Mouse (Mus musculus) kidney, postnatal 36 days (tissue): Measurements from ENCODE around the gene Serpina3n.
"Not testable (repeated sequence)": the region's sequence is repeated elsewhere in the genome, so short reads cannot be mapped to it uniquely, and the experiment has no call there.

Experiments
- DNase-seq, 2 experiments: peaks; one replicate each; pipeline ENCODE4 v3.0.0; 2021 to 2022; ENCODE audit warnings: mixed read lengths in 2 of 2

Gene Serpina3n

GRCm38 (mm10) chr12:104406454-104406885 lies at the start of gene Serpina3n:
Serpina3n (plus strand) TSS chr12:104406729.
- no peak for DNase-seq

- DNase-seq, result no peak
Measured at GRCm38 (mm10) chr12:104369986-104370385, 36.5 kb upstream of the Serpina3n start.

- DNase-seq, result not testable (repeated sequence)
Measured at GRCm38 (mm10) chr12:104377179-104377578, 29.4 kb upstream of the Serpina3n start.

GRCm38 (mm10) chr12:104378351-104378750 lies 28.2 kb upstream of the Serpina3n start:
- peak in 1 of 2 experiments; percentile 41 for DNase-seq

GRCm38 (mm10) chr12:104378815-104379214 lies 27.7 kb upstream of the Serpina3n start:
- DNase-seq, result not testable (repeated sequence)

GRCm38 (mm10) chr12:104379856-104380255 lies 26.7 kb upstream of the Serpina3n start:
- no peak for DNase-seq

- DNase-seq, result not testable (repeated sequence)
Measured at GRCm38 (mm10) chr12:104381071-104381604, 25.4 kb upstream of the Serpina3n start.

GRCm38 (mm10) chr12:104385987-104386386 lies 20.5 kb upstream of the Serpina3n start:
- DNase-seq, result peak; percentile 9 to 10

- DNase-seq, result not testable (repeated sequence)
Measured at GRCm38 (mm10) chr12:104386878-104387277, 19.7 kb upstream of the Serpina3n start.

- no peak for DNase-seq
Measured at GRCm38 (mm10) chr12:104388477-104388876, 18.1 kb upstream of the Serpina3n start.

GRCm38 (mm10) chr12:104391057-104391456 lies 15.5 kb upstream of the Serpina3n start:
- not testable (repeated sequence) for DNase-seq

- DNase-seq, result no peak
Measured at GRCm38 (mm10) chr12:104403968-104404367, 2.6 kb upstream of the Serpina3n start.

- DNase-seq, result no peak
Measured at GRCm38 (mm10) chr12:104412507-104412906, 6.0 kb downstream of the Serpina3n start.

GRCm38 (mm10) chr12:104414576-104414975 lies 8.0 kb downstream of the Serpina3n start:
- DNase-seq, result no peak

GRCm38 (mm10) chr12:104415625-104416315 lies 9.2 kb downstream of the Serpina3n start:
- DNase-seq, result peak; percentile 8 to 10

- DNase-seq, result peak; percentile 65 to 88
Measured at GRCm38 (mm10) chr12:104418340-104419135, 12.0 kb downstream of the Serpina3n start.

GRCm38 (mm10) chr12:104419136-104419462 lies 12.6 kb downstream of the Serpina3n start:
- peak in 1 of 2 experiments; percentile 15 for DNase-seq

GRCm38 (mm10) chr12:104422615-104423392 lies 16.3 kb downstream of the Serpina3n start:
- peak; percentile 64 to 75 for DNase-seq

- DNase-seq, result no peak
Measured at GRCm38 (mm10) chr12:104425591-104425990, 19.1 kb downstream of the Serpina3n start.

- DNase-seq, result peak; percentile 14 to 59
Measured at GRCm38 (mm10) chr12:104426915-104427314, 20.4 kb downstream of the Serpina3n start.

- DNase-seq, result no peak
Measured at GRCm38 (mm10) chr12:104431359-104431758, 24.8 kb downstream of the Serpina3n start.

GRCm38 (mm10) chr12:104433214-104433613 lies 26.7 kb downstream of the Serpina3n start:
- no peak for DNase-seq
